Mouse (Mus musculus) neural tube, embryonic 11.5 days (tissue): Measurements from ENCODE around the gene Olfr728. TPM values are rescaled to one million over a fixed set of nuclear protein-coding genes. Genes with fewer than 3 reads are reported as not detected.

Source experiments
- ATAC-seq: fragments of 200-750 bp; cut with Nextera tagmentation; 2 replicates; pipeline ENCODE4 v1.8.0; 2017; ENCODE audit warnings: moderate number of reproducible peaks, mild to moderate bottlenecking, moderate TSS enrichment, moderate library complexity; ENCODE audit not compliant: insufficient read depth, low FRiP score, low TSS enrichment
- DNase-seq: peaks from one replicate; pipeline ENCODE4 v3.0.0-alpha.2; 2015; ENCODE audit warnings: low spot score
- H3K27ac ChIP-seq: fragments of 300-500 bp; sonication (generic); 2 replicates; pipeline ENCODE4 v1.5.1; 2014; ENCODE audit warnings: low read depth, mild to moderate bottlenecking, low read length
- H3K27me3 ChIP-seq: fragments of 300-500 bp; sonication (generic); 2 replicates; pipeline ENCODE4 v1.6.1; 2014; ENCODE audit warnings: mild to moderate bottlenecking, low read length, mixed read lengths; ENCODE audit not compliant: control insufficient read depth, insufficient read depth
- H3K36me3 ChIP-seq: fragments of 300-500 bp; sonication (generic); 2 replicates; pipeline ENCODE4 v1.6.1; 2014; ENCODE audit warnings: mild to moderate bottlenecking, low read length, moderate library complexity, mixed read lengths; ENCODE audit not compliant: control insufficient read depth, insufficient read depth
- H3K4me1 ChIP-seq: fragments of 300-500 bp; sonication (generic); 2 replicates; pipeline ENCODE4 v1.6.1; 2014; ENCODE audit warnings: low read length, mixed read lengths; ENCODE audit not compliant: control insufficient read depth, insufficient read depth
- H3K4me2 ChIP-seq: fragments of 300-500 bp; sonication (generic); 2 replicates; pipeline ENCODE4 v1.6.1; 2014; ENCODE audit warnings: low read depth, mild to moderate bottlenecking, moderate library complexity
- H3K4me3 ChIP-seq: fragments of 300-500 bp; sonication (generic); 2 replicates; pipeline ENCODE4 v1.5.1; 2014; ENCODE audit warnings: low read depth, low read length
- H3K9ac ChIP-seq: fragments of 300-500 bp; sonication (generic); 2 replicates; pipeline ENCODE4 v1.6.1; 2014; ENCODE audit warnings: mild to moderate bottlenecking, low read length
- H3K9me3 ChIP-seq: fragments of 300-500 bp; sonication (generic); 2 replicates; pipeline ENCODE4 v1.6.1; 2016; ENCODE audit warnings: low read length; ENCODE audit not compliant: control insufficient read depth
- WGBS: fragments of 180-500 bp; shearing (Covaris S2); extraction: QIAGEN DNeasy Blood & Tissue Kit; methylation state at CpG from one replicate; pipeline ENCODE4 v1.1.7; 2014; 5-methylcytosine and 5-hydroxymethylcytosine counted together
- polyA plus RNA-seq: library from polyadenylated mRNA; unstranded; fragments of >200 nt; fragmentation: Nextera tagmentation; extraction: Ambion mirVana; gene quantifications from 2 replicates; pipeline ENCODE4 v1.2.1, GENCODE M21; 2014

Olfr728 gene
- polyA plus RNA-seq, result not detected in 2 replicates

GRCm38 (mm10) chr14:50142580-50142979, at the start of gene Olfr728:
Gene Olfr728, minus strand, starts transcription at chr14:50142680.
- no peak for ATAC-seq
- H3K27ac ChIP-seq, result no peak within 1 kb of the TSS
- no peak for DNase-seq
- no peaks in the 10 kb centered on the region for H3K4me1 ChIP-seq
- no peaks in the 10 kb centered on the region for H3K27me3 ChIP-seq
- H3K9me3 ChIP-seq, result no peaks in the 10 kb centered on the region
- 89% methylated on average over 5 of the region's 5 CpGs for WGBS
- no peak within 1 kb of the TSS for H3K4me2 ChIP-seq
- no peaks in the 10 kb centered on the region for H3K36me3 ChIP-seq
- no peak within 1 kb of the TSS for H3K9ac ChIP-seq
- no peak within 1 kb of the TSS for H3K4me3 ChIP-seq

DNA sequence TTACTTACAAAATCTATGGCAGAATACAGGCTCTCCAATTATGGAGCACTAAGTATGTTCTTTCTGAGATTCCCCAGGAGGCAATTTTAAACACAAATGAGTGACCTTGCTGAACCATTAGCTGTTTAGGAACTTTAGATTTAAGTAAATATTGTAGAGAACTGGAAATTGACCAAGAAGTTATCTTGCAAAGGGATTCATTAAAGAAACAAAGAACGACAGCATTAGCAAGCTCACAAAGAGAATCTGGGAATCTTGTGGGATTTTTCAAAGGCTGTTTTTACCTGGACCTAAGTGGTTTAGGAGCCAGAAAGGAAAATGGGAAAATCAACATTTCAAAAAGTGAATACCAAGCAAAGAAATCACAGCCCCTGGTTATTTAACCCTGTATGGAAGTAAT, 45.6 kb upstream of the Olfr728 start, which contains the start of gene Olfr730:
Olfr730 (minus strand) TSS at position 101 of the 400 bp plus-strand sequence.
- Histone ChIP-seq H3K4me2 (no peak within 1 kb of the TSS), H3K27me3 (no peaks in the 10 kb centered on the region), H3K4me1 (no peaks in the 10 kb centered on the region), H3K4me3 (no peak within 1 kb of the TSS), H3K36me3 (no peaks in the 10 kb centered on the region), H3K9me3 (no peaks in the 10 kb centered on the region), H3K27ac (no peak within 1 kb of the TSS), H3K9ac (no peak within 1 kb of the TSS)
- WGBS, result 74% methylated on average over 1 of the region's 1 CpGs
- no peak for DNase-seq
- ATAC-seq, result no peak

- ATAC-seq, result no peak
These were observed 10.3 kb upstream of the Olfr728 start, which contains the start of gene Olfr729 for GRCm38 (mm10) chr14:50152810-50153209. Gene Olfr729, minus strand, starts transcription at chr14:50152910.

DNA sequence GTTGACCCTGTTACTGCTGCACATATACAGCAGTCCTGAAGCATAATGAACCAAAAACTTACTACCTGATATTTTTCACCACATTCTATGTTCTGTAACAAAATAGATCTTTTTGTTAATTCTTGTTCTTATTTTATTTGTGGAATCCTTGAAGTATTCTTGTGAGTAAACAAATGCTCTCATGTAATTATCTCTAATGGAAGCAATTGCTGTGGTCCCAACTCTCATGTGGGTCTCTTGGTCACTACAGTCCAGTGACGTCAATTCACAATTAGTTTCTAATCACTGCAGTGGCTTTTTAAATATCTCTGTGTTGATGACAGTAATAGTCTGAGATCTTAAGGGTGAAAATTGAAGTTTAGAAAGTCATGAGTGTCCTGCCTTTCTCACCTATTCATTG, 19.6 kb downstream of the Olfr728 start, which contains the start of gene Olfr727:
Olfr727 (plus strand) TSS at position 301 of the 400 bp plus-strand sequence.
- ATAC-seq (no peak), DNase-seq (no peak)
- Histone ChIP-seq H3K36me3 (no peaks in the 10 kb centered on the region), H3K4me1 (no peaks in the 10 kb centered on the region), H3K4me3 (no peak within 1 kb of the TSS), H3K4me2 (no peak within 1 kb of the TSS), H3K9ac (no peak within 1 kb of the TSS), H3K9me3 (no peaks in the 10 kb centered on the region), H3K27me3 (no peaks in the 10 kb centered on the region), H3K27ac (no peak within 1 kb of the TSS)
- 95% methylated on average over 1 of the region's 1 CpGs for WGBS

More at GRCm38 (mm10) chr14:50152810-50153209, 10.3 kb upstream of the Olfr728 start, which contains the start of gene Olfr729:
- Histone ChIP-seq H3K4me1 (no peaks in the 10 kb centered on the region), H3K4me3 (no peak within 1 kb of the TSS), H3K27ac (no peak within 1 kb of the TSS), H3K36me3 (no peaks in the 10 kb centered on the region), H3K4me2 (no peak within 1 kb of the TSS), H3K27me3 (no peaks in the 10 kb centered on the region), H3K9me3 (no peaks in the 10 kb centered on the region), H3K9ac (no peak within 1 kb of the TSS)
- no peak for DNase-seq

GRCm38 (mm10) chr14:50090853-50091252, 51.6 kb downstream of the Olfr728 start, which contains the start of gene Olfr726:
Gene Olfr726, minus strand, starts transcription at chr14:50090953.
- no peak within 1 kb of the TSS for H3K27ac ChIP-seq
- no peak within 1 kb of the TSS for H3K9ac ChIP-seq
- H3K4me3 ChIP-seq, result no peak within 1 kb of the TSS
- no peaks in the 10 kb centered on the region for H3K36me3 ChIP-seq
- no peaks in the 10 kb centered on the region for H3K4me1 ChIP-seq
- ATAC-seq (no peak), DNase-seq (no peak)
- no peak within 1 kb of the TSS for H3K4me2 ChIP-seq
- 88% methylated on average over 1 of the region's 1 CpGs for WGBS
- H3K27me3 ChIP-seq, result no peaks in the 10 kb centered on the region
- H3K9me3 ChIP-seq, result no peaks in the 10 kb centered on the region

Other genes with a start within 250 kb of the Olfr728 start
- gene Olfr722, start 240.7 kb downstream of the Olfr728 start, polyA plus RNA-seq, result not detected in 2 replicates
- not detected in 2 replicates for gene Olfr723, start 210.9 kb downstream of the Olfr728 start, polyA plus RNA-seq
- not detected in 2 replicates for gene Olfr724, start 179.4 kb downstream of the Olfr728 start, polyA plus RNA-seq
- gene Olfr725, start 102.3 kb downstream of the Olfr728 start, polyA plus RNA-seq, result not detected in 2 replicates
- not detected in 2 replicates for gene Olfr726, start 51.7 kb downstream of the Olfr728 start, polyA plus RNA-seq
- gene Olfr727, start 19.5 kb downstream of the Olfr728 start, polyA plus RNA-seq, result not detected in 2 replicates
- not detected in 2 replicates for gene Olfr729, start 10.2 kb upstream of the Olfr728 start, polyA plus RNA-seq
- gene Olfr730, start 45.5 kb upstream of the Olfr728 start, polyA plus RNA-seq, result not detected in 2 replicates
- not detected in 2 replicates for gene Olfr731, start 99.2 kb upstream of the Olfr728 start, polyA plus RNA-seq
- not detected in 2 replicates for gene Olfr732, start 141.5 kb upstream of the Olfr728 start, polyA plus RNA-seq
- not detected in 2 replicates for gene Olfr733, start 158.8 kb upstream of the Olfr728 start, polyA plus RNA-seq
- gene Olfr734, start 184.1 kb upstream of the Olfr728 start, polyA plus RNA-seq, result not detected in 2 replicates
- not detected in 2 replicates for gene Olfr735, start 206.2 kb upstream of the Olfr728 start, polyA plus RNA-seq
- gene Tlr11, start 215.2 kb upstream of the Olfr728 start, polyA plus RNA-seq, result not detected in 2 replicates
- not detected in 2 replicates for gene Olfr736, start 238.5 kb upstream of the Olfr728 start, polyA plus RNA-seq